Mouse (Mus musculus): ENCODE results near the gene Gdf7.

Gdf7 gene

GRCm38 (mm10) chr12:8301841-8302431 lies at the start of gene Gdf7:
Gene Gdf7 (minus strand): TSS chr12:8301954.
- no peak for DNase-seq (ENCODE audit: low spot score in 2 of 2)

- no peak for DNase-seq (ENCODE audit: low spot score in 2 of 2)
Measured at GRCm38 (mm10) chr12:8351025-8351903, 49.5 kb upstream of the Gdf7 start.

- DNase-seq (ENCODE audit: low spot score in 2 of 2), result no peak
Measured at GRCm38 (mm10) chr12:8348733-8349513, 47.2 kb upstream of the Gdf7 start.

GRCm38 (mm10) chr12:8347746-8348462 lies 46.1 kb upstream of the Gdf7 start:
- no peak for DNase-seq (ENCODE audit: low spot score in 2 of 2)

GRCm38 (mm10) chr12:8345539-8345938 lies 43.8 kb upstream of the Gdf7 start:
- DNase-seq (ENCODE audit: low spot score in 2 of 2), result no peak

GRCm38 (mm10) chr12:8344897-8345296 lies 43.1 kb upstream of the Gdf7 start:
- DNase-seq (ENCODE audit: low spot score in 2 of 2), result peak; percentile 52 to 76

- no peak for DNase-seq (ENCODE audit: low spot score in 2 of 2)
Measured at GRCm38 (mm10) chr12:8343381-8343780, 41.6 kb upstream of the Gdf7 start.

- no peak for DNase-seq (ENCODE audit: low spot score in 2 of 2)
Measured at GRCm38 (mm10) chr12:8341008-8341407, 39.3 kb upstream of the Gdf7 start.

- no peak for DNase-seq (ENCODE audit: low spot score in 2 of 2)
Measured at GRCm38 (mm10) chr12:8339591-8340319, 38.0 kb upstream of the Gdf7 start.

- no peak for DNase-seq (ENCODE audit: low spot score in 2 of 2)
Measured at GRCm38 (mm10) chr12:8338918-8339317, 37.2 kb upstream of the Gdf7 start.

GRCm38 (mm10) chr12:8338491-8338890 lies 36.7 kb upstream of the Gdf7 start:
- no peak for DNase-seq (ENCODE audit: low spot score in 2 of 2)

GRCm38 (mm10) chr12:8337286-8338060 lies 35.7 kb upstream of the Gdf7 start:
- no peak for DNase-seq (ENCODE audit: low spot score in 2 of 2)

- no peak for DNase-seq (ENCODE audit: low spot score in 2 of 2)
Measured at GRCm38 (mm10) chr12:8336601-8337285, 35.0 kb upstream of the Gdf7 start.

GRCm38 (mm10) chr12:8335503-8335902 lies 33.7 kb upstream of the Gdf7 start:
- DNase-seq (ENCODE audit: low spot score in 2 of 2), result no peak

GRCm38 (mm10) chr12:8334261-8334660 lies 32.5 kb upstream of the Gdf7 start:
- DNase-seq (ENCODE audit: low spot score in 2 of 2), result no peak

- DNase-seq (ENCODE audit: low spot score in 2 of 2), result no peak
Measured at GRCm38 (mm10) chr12:8333617-8334016, 31.9 kb upstream of the Gdf7 start.

GRCm38 (mm10) chr12:8332174-8332542 lies 30.4 kb upstream of the Gdf7 start:
- no peak for DNase-seq (ENCODE audit: low spot score in 2 of 2)

- DNase-seq (ENCODE audit: low spot score in 2 of 2), result no peak
Measured at GRCm38 (mm10) chr12:8331489-8332173, 29.9 kb upstream of the Gdf7 start.

GRCm38 (mm10) chr12:8329236-8329635 lies 27.5 kb upstream of the Gdf7 start:
- no peak for DNase-seq (ENCODE audit: low spot score in 2 of 2)
